Mouse (Mus musculus) liver, postnatal 0 days (tissue): Measurements from ENCODE around the gene Ckap4. TPM values are rescaled to one million over a fixed set of nuclear protein-coding genes. Genes with fewer than 3 reads are reported as not detected.
"Not testable (repeated sequence)": the region's sequence is repeated elsewhere in the genome, so short reads cannot be mapped to it uniquely, and the experiment has no call there.

ENCODE experiments used
- ATAC-seq: fragments of 200-750 bp; cut with Nextera tagmentation; 2 replicates; pipeline ENCODE4 v1.8.0; 2017; ENCODE audit warnings: mild to moderate bottlenecking, moderate library complexity
- DNase-seq: peaks from one replicate; pipeline ENCODE4 v3.0.0-alpha.2; 2016
- H3K27ac ChIP-seq: fragments of 300-500 bp; sonication (generic); 2 replicates; pipeline ENCODE4 v1.5.1; 2014; ENCODE audit warnings: antibody characterized with exemption, moderate library complexity, mild to moderate bottlenecking, low read depth
- H3K27me3 ChIP-seq: fragments of 300-500 bp; sonication (generic); 2 replicates; pipeline ENCODE4 v1.6.1; 2014; ENCODE audit warnings: low read length, control low read depth, mixed read lengths; ENCODE audit not compliant: insufficient read depth
- H3K36me3 ChIP-seq: fragments of 300-500 bp; sonication (generic); replicated peaks from 2 replicates; pipeline ENCODE4 v1.6.1; 2014; ENCODE audit warnings: mild to moderate bottlenecking, control low read depth, low read length, moderate library complexity, mixed read lengths; ENCODE audit not compliant: insufficient read depth
- H3K4me1 ChIP-seq: fragments of 300-500 bp; sonication (generic); 2 replicates; pipeline ENCODE4 v1.6.1; 2014; ENCODE audit warnings: antibody characterized with exemption, mild to moderate bottlenecking, control low read depth; ENCODE audit not compliant: insufficient read depth
- H3K4me2 ChIP-seq: fragments of 300-500 bp; sonication (generic); 2 replicates; pipeline ENCODE4 v1.6.1; 2014; ENCODE audit warnings: low read depth, mild to moderate bottlenecking, low read length, moderate library complexity, mixed read lengths
- H3K4me3 ChIP-seq: fragments of 300-500 bp; sonication (generic); 2 replicates; pipeline ENCODE4 v1.5.1; 2014; ENCODE audit warnings: low read depth, low read length
- H3K9ac ChIP-seq: fragments of 300-500 bp; sonication (generic); replicated peaks from 2 replicates; pipeline ENCODE4 v1.6.1; 2014; ENCODE audit warnings: mild to moderate bottlenecking, moderate library complexity
- H3K9me3 ChIP-seq: fragments of 300-500 bp; sonication (generic); 2 replicates; pipeline ENCODE4 v1.6.1; 2016; ENCODE audit warnings: mild to moderate bottlenecking, control low read depth, low read length, mixed read lengths
- CTCF ChIP-seq: sonication (generic); IDR thresholded peaks from 2 replicates; pipeline ENCODE4 v1.5.1; 2016; ENCODE audit warnings: antibody characterized with exemption, low read depth
- EP300 ChIP-seq: IDR thresholded peaks from 2 replicates; pipeline ENCODE4 v1.6.1; 2016; ENCODE audit warnings: antibody characterized with exemption, low read depth, mild to moderate bottlenecking
- WGBS: fragments of 180-500 bp; shearing (Covaris S2); extraction: QIAGEN DNeasy Blood & Tissue Kit; methylation state at CpG from one replicate; pipeline ENCODE4 v1.1.7; 2014; ENCODE audit not compliant: insufficient replicate concordance; 5-methylcytosine and 5-hydroxymethylcytosine counted together
- polyA plus RNA-seq: library from polyadenylated mRNA; unstranded; fragments of >200 nt; fragmentation: Nextera tagmentation; extraction: Ambion mirVana; gene quantifications from 2 replicates; pipeline ENCODE4 v1.2.1, GENCODE M21; 2015

The Ckap4 gene
- polyA plus RNA-seq, 1 experiment from 2014 or later, result 10.3 TPM

GRCm38 (mm10) chr10:84483553-84483952 is 50.3 kb downstream of the Ckap4 start:
- Histone ChIP-seq H3K36me3 (no peaks in the 10 kb centered on the region), H3K27me3 (no peaks in the 10 kb centered on the region), H3K9me3 (no peaks in the 10 kb centered on the region), H3K4me3 (no peak overlapping the region), H3K27ac (no peak overlapping the region), H3K4me1 (peaks cover 12% of the 10 kb centered on the region), H3K9ac (no peak overlapping the region), H3K4me2 (no peak overlapping the region)
- no peak for DNase-seq
- WGBS, result 58% methylated on average over 3 of the region's 3 CpGs
- ATAC-seq, result no peak
- no peak for TF ChIP-seq EP300
- TF ChIP-seq CTCF, result no peak

- WGBS, result 80% methylated on average over 2 of the region's 2 CpGs
- Histone ChIP-seq H3K27ac (no peak overlapping the region), H3K9ac (no peak overlapping the region), H3K36me3 (no peaks in the 10 kb centered on the region), H3K4me2 (no peak overlapping the region), H3K27me3 (no peaks in the 10 kb centered on the region), H3K4me3 (no peak overlapping the region), H3K4me1 (peaks cover 12% of the 10 kb centered on the region), H3K9me3 (no peaks in the 10 kb centered on the region)
- no peak for DNase-seq
- no peak for ATAC-seq
- TF ChIP-seq CTCF (no peak), EP300 (no peak)
Measured at GRCm38 (mm10) chr10:84483069-84483468, 50.8 kb downstream of the Ckap4 start.

- WGBS, result 85% methylated on average over 15 of the region's 15 CpGs
- not testable (repeated sequence) for H3K27ac ChIP-seq, DNase-seq, H3K36me3 ChIP-seq, H3K27me3 ChIP-seq, H3K4me3 ChIP-seq, ATAC-seq, H3K9ac ChIP-seq, H3K4me2 ChIP-seq, H3K9me3 ChIP-seq
- H3K4me1 ChIP-seq, result peaks cover 12% of the 10 kb centered on the region
Measured at GRCm38 (mm10) chr10:84482418-84482817, 51.4 kb downstream of the Ckap4 start.

GRCm38 (mm10) chr10:84481327-84481671 is 52.6 kb downstream of the Ckap4 start:
- no peak for TF ChIP-seq CTCF
- no peak for TF ChIP-seq EP300
- Histone ChIP-seq H3K4me3 (no peak overlapping the region), H3K27ac (no peak overlapping the region), H3K36me3 (no peaks in the 10 kb centered on the region), H3K9ac (no peak overlapping the region), H3K27me3 (no peaks in the 10 kb centered on the region), H3K4me1 (peaks cover 12% of the 10 kb centered on the region), H3K4me2 (no peak overlapping the region), H3K9me3 (no peaks in the 10 kb centered on the region)
- 53% methylated on average over 5 of the region's 5 CpGs for WGBS
- no peak for DNase-seq
- ATAC-seq, result no peak

- Histone ChIP-seq H3K36me3 (no peaks in the 10 kb centered on the region), H3K27ac (no peak overlapping the region), H3K4me3 (no peak overlapping the region), H3K9me3 (no peaks in the 10 kb centered on the region), H3K4me2 (no peak overlapping the region), H3K27me3 (no peaks in the 10 kb centered on the region), H3K9ac (no peak overlapping the region), H3K4me1 (peaks cover 12% of the 10 kb centered on the region)
- DNase-seq, result no peak
- no peak for TF ChIP-seq CTCF
- no peak for TF ChIP-seq EP300
- ATAC-seq, result no peak
- 42% methylated on average over 8 of the region's 8 CpGs for WGBS
Measured at GRCm38 (mm10) chr10:84480667-84481326, 53.1 kb downstream of the Ckap4 start.

GRCm38 (mm10) chr10:84480146-84480545 is 53.7 kb downstream of the Ckap4 start:
- ATAC-seq (no peak), DNase-seq (no peak)
- Histone ChIP-seq H3K9me3 (no peaks in the 10 kb centered on the region), H3K9ac (no peak overlapping the region), H3K27me3 (no peaks in the 10 kb centered on the region), H3K4me2 (no peak overlapping the region), H3K36me3 (no peaks in the 10 kb centered on the region), H3K27ac (no peak overlapping the region), H3K4me1 (peaks cover 12% of the 10 kb centered on the region), H3K4me3 (no peak overlapping the region)
- WGBS, result 68% methylated on average over 4 of the region's 4 CpGs
- TF ChIP-seq EP300 (no peak), CTCF (no peak)
